Mouse (Mus musculus) hindbrain, embryonic 11.5 days (tissue): ENCODE results near the gene Ormdl3. TPM values are rescaled to one million over a fixed set of nuclear protein-coding genes. Genes with fewer than 3 reads are reported as not detected.
A peak's percentile ranks its signal among the peaks of the same experiment; 100 is the strongest.

Experiments
- ATAC-seq: fragments of 200-750 bp; cut with Nextera tagmentation; 2 replicates; pipeline ENCODE4 v1.8.0; 2017; ENCODE audit warnings: mild to moderate bottlenecking, moderate TSS enrichment, moderate library complexity; ENCODE audit not compliant: low FRiP score
- DNase-seq: peaks from one replicate; pipeline ENCODE4 v3.0.0-alpha.2; 2015; ENCODE audit warnings: low spot score
- H3K27ac ChIP-seq: fragments of 300-500 bp; sonication (generic); 2 replicates; pipeline ENCODE4 v1.5.1; 2014; ENCODE audit warnings: mild to moderate bottlenecking, low read depth, low read length
- H3K27me3 ChIP-seq: fragments of 300-500 bp; sonication (generic); 2 replicates; pipeline ENCODE4 v1.6.1; 2014; ENCODE audit warnings: mild to moderate bottlenecking, low read length, moderate library complexity, mixed read lengths; ENCODE audit not compliant: control insufficient read depth, insufficient read depth
- H3K36me3 ChIP-seq: fragments of 300-500 bp; sonication (generic); 2 replicates; pipeline ENCODE4 v1.6.1; 2014; ENCODE audit warnings: mild to moderate bottlenecking, low read length, moderate library complexity, mixed read lengths; ENCODE audit not compliant: control insufficient read depth, insufficient read depth
- H3K4me1 ChIP-seq: fragments of 300-500 bp; sonication (generic); replicated peaks from 2 replicates; pipeline ENCODE4 v1.6.1; 2014; ENCODE audit warnings: low read length, mixed read lengths; ENCODE audit not compliant: control insufficient read depth, insufficient read depth
- H3K4me2 ChIP-seq: fragments of 300-500 bp; sonication (generic); replicated peaks from 2 replicates; pipeline ENCODE4 v1.6.1; 2014; ENCODE audit warnings: mild to moderate bottlenecking, low read depth, low read length
- H3K4me3 ChIP-seq: fragments of 300-500 bp; sonication (generic); 2 replicates; pipeline ENCODE4 v1.5.1; 2014; ENCODE audit warnings: low read depth, low read length
- H3K9ac ChIP-seq: fragments of 300-500 bp; sonication (generic); 2 replicates; pipeline ENCODE4 v1.6.1; 2014; ENCODE audit warnings: low read depth, low read length
- H3K9me3 ChIP-seq: fragments of 300-500 bp; sonication (generic); 2 replicates; pipeline ENCODE4 v1.6.1; 2016; ENCODE audit warnings: low read length; ENCODE audit not compliant: control insufficient read depth
- WGBS: fragments of 180-500 bp; shearing (Covaris S2); extraction: QIAGEN DNeasy Blood & Tissue Kit; methylation state at CpG from one replicate; pipeline ENCODE4 v1.1.7; 2014; 5-methylcytosine and 5-hydroxymethylcytosine counted together
- polyA plus RNA-seq: library from polyadenylated mRNA; unstranded; fragments of >200 nt; fragmentation: Nextera tagmentation; extraction: Ambion mirVana; gene quantifications from 2 replicates; pipeline ENCODE4 v1.2.1, GENCODE M21; 2014

The Ormdl3 gene
- polyA plus RNA-seq, 1 experiment from 2014 or later, result 10.9 TPM

- Histone ChIP-seq H3K9me3 (no peaks in the 10 kb centered on the region), H3K27me3 (no peaks in the 10 kb centered on the region), H3K4me2 (no peak overlapping the region), H3K36me3 (peaks cover 7% of the 10 kb centered on the region; the same call in 1 of the 2 replicates), H3K27ac (no peak overlapping the region), H3K9ac (no peak overlapping the region), H3K4me1 (peaks cover 12% of the 10 kb centered on the region), H3K4me3 (no peak overlapping the region)
- ATAC-seq (no peak), DNase-seq (no peak)
- 74% methylated on average over 1 of the region's 1 CpGs for WGBS
Observed at GRCm38 (mm10) chr11:98584146-98584545, 3.0 kb downstream of the Ormdl3 start.

DNA sequence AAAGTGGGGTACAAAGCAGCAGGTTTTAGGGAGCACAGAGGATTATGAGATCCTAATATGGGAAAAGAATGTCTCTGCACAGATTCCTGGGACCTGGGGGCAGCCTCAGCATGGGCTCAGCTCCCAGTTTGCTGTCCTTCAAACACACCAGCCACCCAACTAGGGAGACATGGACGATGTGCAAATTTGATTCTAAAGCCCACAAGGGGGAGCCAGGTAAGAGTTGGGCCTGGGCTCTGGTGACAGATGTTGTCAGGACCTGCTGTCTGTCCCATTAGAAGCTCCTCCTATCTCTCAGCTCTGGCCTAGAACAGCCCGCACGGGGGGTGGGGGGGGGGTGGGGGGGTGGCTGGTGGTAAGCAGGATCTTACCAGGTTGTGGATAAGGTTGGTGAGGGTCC is 3.6 kb downstream of the Ormdl3 start:
- no peak for DNase-seq
- Histone ChIP-seq H3K27me3 (no peaks in the 10 kb centered on the region), H3K4me3 (no peak overlapping the region), H3K36me3 (peaks cover 7% of the 10 kb centered on the region; the same call in 1 of the 2 replicates), H3K9ac (no peak overlapping the region), H3K27ac (no peak overlapping the region), H3K9me3 (no peaks in the 10 kb centered on the region), H3K4me1 (peaks cover 12% of the 10 kb centered on the region), H3K4me2 (no peak overlapping the region)
- no peak for ATAC-seq
- 33% methylated on average over 3 of the region's 3 CpGs for WGBS

GRCm38 (mm10) chr11:98583265-98583552 is 4.0 kb downstream of the Ormdl3 start:
- WGBS, result 92% methylated on average over 3 of the region's 3 CpGs
- Histone ChIP-seq H3K36me3 (peaks cover 7% of the 10 kb centered on the region; the same call in 1 of the 2 replicates), H3K27me3 (no peaks in the 10 kb centered on the region), H3K4me2 (no peak overlapping the region), H3K4me3 (no peak overlapping the region), H3K9me3 (no peaks in the 10 kb centered on the region), H3K4me1 (peaks cover 9% of the 10 kb centered on the region), H3K27ac (no peak overlapping the region), H3K9ac (no peak overlapping the region)
- DNase-seq (no peak), ATAC-seq (no peak)

DNA sequence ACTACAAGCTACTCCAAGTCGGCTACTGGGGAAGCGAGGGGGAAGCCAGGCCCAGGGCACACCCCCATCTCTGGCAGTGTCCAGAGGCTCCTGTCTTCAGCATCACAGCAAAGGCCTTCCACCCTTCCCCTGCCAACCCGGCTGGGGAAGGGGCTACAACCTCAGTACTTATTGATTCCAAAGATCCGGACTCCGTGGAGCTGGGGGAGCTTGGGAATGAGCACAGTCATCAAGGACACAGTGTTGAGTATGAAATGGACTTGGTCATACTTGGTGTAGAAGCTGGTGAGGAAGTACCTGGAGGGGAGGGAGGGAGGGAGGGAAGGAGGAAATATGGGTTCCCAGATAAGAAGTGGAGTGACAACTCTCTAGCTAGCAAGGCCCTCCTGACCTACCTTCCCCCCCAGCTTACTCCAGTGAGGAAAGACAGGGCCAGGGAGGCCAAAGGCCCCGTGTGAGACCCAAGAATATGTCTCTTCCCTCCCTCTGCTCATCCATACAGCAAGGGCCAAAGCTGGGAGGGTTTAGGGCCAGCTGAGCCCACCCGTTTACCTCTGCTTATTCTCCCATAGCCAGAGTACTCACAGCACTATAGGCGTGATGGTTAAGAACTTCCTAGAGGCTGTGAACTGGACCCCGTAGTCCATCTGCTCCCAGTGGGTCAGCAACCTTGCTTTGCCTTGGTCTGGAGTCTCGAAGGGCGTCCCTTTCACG is 4.5 kb downstream of the Ormdl3 start:
- Histone ChIP-seq H3K9ac (no peak overlapping the region), H3K4me1 (peaks cover 8% of the 10 kb centered on the region; the same call in 1 of the 2 replicates), H3K27me3 (no peaks in the 10 kb centered on the region), H3K4me3 (no peak overlapping the region), H3K9me3 (no peaks in the 10 kb centered on the region), H3K4me2 (no peak overlapping the region), H3K27ac (peak overlapping the region; percentile 24; the same call in 1 of the 2 replicates), H3K36me3 (peaks cover 7% of the 10 kb centered on the region; the same call in 1 of the 2 replicates)
- no peak for DNase-seq
- no peak for ATAC-seq
- WGBS, result 88% methylated on average over 12 of the region's 12 CpGs

DNA sequence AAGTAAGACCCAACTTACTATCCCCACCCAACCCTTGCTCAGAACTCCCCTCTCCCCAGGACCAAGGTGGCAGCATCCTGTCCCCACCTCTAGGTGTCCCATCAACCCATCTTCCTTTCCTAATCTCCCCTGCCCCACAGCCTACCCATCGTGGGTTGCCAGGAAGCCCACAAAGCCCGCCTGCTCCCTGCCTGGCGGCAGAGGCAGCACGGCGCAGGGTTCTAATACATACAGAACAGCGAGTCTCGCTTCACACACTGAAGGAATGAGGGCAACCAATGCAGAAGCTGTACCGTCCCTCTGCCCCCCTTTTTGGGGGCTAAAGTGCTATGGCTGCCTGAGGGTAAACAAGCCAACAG is 5.2 kb downstream of the Ormdl3 start:
- Histone ChIP-seq H3K4me2 (no peak overlapping the region), H3K9ac (no peak overlapping the region), H3K4me3 (no peak overlapping the region), H3K36me3 (peaks cover 7% of the 10 kb centered on the region; the same call in 1 of the 2 replicates), H3K4me1 (peaks cover 8% of the 10 kb centered on the region; the same call in 1 of the 2 replicates), H3K27ac (no peak overlapping the region), H3K27me3 (no peaks in the 10 kb centered on the region), H3K9me3 (no peaks in the 10 kb centered on the region)
- WGBS, result 84% methylated on average over 8 of the region's 8 CpGs
- ATAC-seq (no peak), DNase-seq (no peak)

DNA sequence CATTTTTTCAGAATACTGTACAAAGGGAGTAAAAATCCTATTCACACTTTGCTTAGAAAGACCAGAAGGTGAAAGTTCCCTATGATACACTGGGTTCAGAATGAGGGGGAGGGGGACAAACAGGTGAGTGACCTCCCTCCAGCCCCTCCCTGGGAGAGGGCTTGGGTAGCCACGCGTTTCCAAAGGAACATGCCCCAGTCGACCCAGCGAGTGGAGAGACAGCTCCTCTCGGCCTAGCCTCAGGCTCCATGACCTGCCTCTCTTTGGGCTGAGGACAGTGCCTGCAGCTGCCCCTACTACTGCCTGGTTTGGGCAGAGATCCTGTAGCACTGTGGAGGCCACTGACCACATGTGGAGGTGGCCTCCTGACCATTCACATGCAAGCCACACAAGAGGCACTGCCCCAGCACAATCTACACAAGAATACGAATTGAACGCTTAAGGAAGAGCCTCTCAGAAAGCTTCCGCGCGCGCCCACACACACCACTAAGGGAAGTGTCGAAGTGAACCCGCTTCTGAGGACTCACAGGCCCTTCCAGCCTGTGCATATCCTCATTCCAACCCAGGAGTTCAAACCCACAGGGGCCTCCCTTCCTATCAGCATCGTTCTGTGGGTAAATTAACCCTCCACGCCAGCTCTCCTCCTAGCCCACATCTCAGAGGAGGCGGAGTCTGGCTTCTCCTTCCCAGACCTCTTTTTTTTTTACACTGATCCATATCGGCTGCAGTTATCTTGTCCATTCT is 5.7 kb downstream of the Ormdl3 start:
- 74% methylated on average over 17 of the region's 17 CpGs for WGBS

GRCm38 (mm10) chr11:98580301-98581121 is 6.7 kb downstream of the Ormdl3 start:
- Histone ChIP-seq H3K27me3 (no peaks in the 10 kb centered on the region), H3K9ac (no peak overlapping the region), H3K4me3 (no peak overlapping the region), H3K36me3 (peaks cover 7% of the 10 kb centered on the region; the same call in 1 of the 2 replicates), H3K9me3 (no peaks in the 10 kb centered on the region), H3K27ac (no peak overlapping the region), H3K4me1 (peaks cover 2% of the 10 kb centered on the region; the same call in 1 of the 2 replicates), H3K4me2 (no peak overlapping the region)
- ATAC-seq, result no peak
- WGBS, result 80% methylated on average over 16 of the region's 16 CpGs
- DNase-seq, result no peak

More for the DNA sequence above, 5.7 kb downstream of the Ormdl3 start:
- H3K27me3 ChIP-seq, result no peaks in the 10 kb centered on the region
- H3K4me3 ChIP-seq, result no peak overlapping the region
- H3K9ac ChIP-seq, result no peak overlapping the region
- H3K27ac ChIP-seq, result no peak overlapping the region
- no peak overlapping the region for H3K4me2 ChIP-seq
- H3K36me3 ChIP-seq, result peaks cover 7% of the 10 kb centered on the region; the same call in 1 of the 2 replicates
- no peaks in the 10 kb centered on the region for H3K9me3 ChIP-seq
- ATAC-seq (no peak), DNase-seq (no peak)
- H3K4me1 ChIP-seq, result peaks cover 8% of the 10 kb centered on the region; the same call in 1 of the 2 replicates

DNA sequence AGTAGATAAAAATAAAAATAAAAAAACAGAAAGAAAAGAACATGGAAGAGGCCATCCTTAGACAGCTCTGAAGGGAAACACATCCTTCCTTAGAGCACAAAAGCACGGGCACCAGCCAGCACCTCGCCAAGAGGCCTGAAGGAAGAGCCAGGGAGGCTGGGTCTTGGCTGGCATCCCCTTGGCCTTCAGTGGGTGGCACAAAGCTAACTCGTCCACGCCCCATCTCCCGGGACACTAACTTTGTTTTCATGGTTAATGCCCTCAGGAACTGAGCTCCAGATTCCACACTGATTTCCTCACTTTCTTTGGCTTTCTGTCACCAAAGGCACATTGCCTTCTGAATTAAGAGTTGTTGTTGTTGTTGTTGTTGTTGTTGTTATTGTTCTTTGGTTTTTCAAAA is 9.4 kb downstream of the Ormdl3 start:
- Histone ChIP-seq H3K27ac (no peak overlapping the region), H3K4me3 (no peak overlapping the region), H3K9ac (no peak overlapping the region), H3K4me1 (no peaks in the 10 kb centered on the region), H3K27me3 (no peaks in the 10 kb centered on the region), H3K9me3 (no peaks in the 10 kb centered on the region), H3K4me2 (no peak overlapping the region), H3K36me3 (peaks cover 7% of the 10 kb centered on the region; the same call in 1 of the 2 replicates)
- no peak for ATAC-seq
- 92% methylated on average over 5 of the region's 5 CpGs for WGBS
- DNase-seq, result no peak
